Mouse (Mus musculus) neural tube, embryonic 13.5 days (tissue): ENCODE measurements around the gene Aanat. TPM values are rescaled to one million over a fixed set of nuclear protein-coding genes. Genes with fewer than 3 reads are reported as not detected.

Source experiments
- ATAC-seq: fragments of 200-750 bp; cut with Nextera tagmentation; 2 replicates; pipeline ENCODE4 v1.8.0; 2017; ENCODE audit warnings: low read depth, mild to moderate bottlenecking, moderate TSS enrichment, moderate library complexity
- H3K27ac ChIP-seq: fragments of 300-500 bp; sonication (generic); replicated peaks from 2 replicates; pipeline ENCODE4 v1.5.1; 2015; ENCODE audit warnings: moderate library complexity, mild to moderate bottlenecking, inconsistent platforms
- H3K27me3 ChIP-seq: fragments of 300-500 bp; sonication (generic); 2 replicates; pipeline ENCODE4 v1.6.1; 2015; ENCODE audit warnings: mild to moderate bottlenecking, inconsistent platforms
- H3K36me3 ChIP-seq: fragments of 300-500 bp; sonication (generic); 2 replicates; pipeline ENCODE4 v1.6.1; 2015; ENCODE audit warnings: mild to moderate bottlenecking, inconsistent platforms
- H3K4me1 ChIP-seq: fragments of 300-500 bp; sonication (generic); replicated peaks from 2 replicates; pipeline ENCODE4 v1.6.1; 2015; ENCODE audit warnings: inconsistent platforms
- H3K4me2 ChIP-seq: fragments of 300-500 bp; sonication (generic); 2 replicates; pipeline ENCODE4 v1.6.1; 2015; ENCODE audit warnings: inconsistent platforms, mild to moderate bottlenecking, moderate library complexity
- H3K4me3 ChIP-seq: fragments of 300-500 bp; sonication (generic); 2 replicates; pipeline ENCODE4 v1.5.1; 2015; ENCODE audit warnings: mild to moderate bottlenecking, inconsistent platforms
- H3K9ac ChIP-seq: fragments of 300-500 bp; sonication (generic); 2 replicates; pipeline ENCODE4 v1.6.1; 2015; ENCODE audit warnings: moderate library complexity, mild to moderate bottlenecking, inconsistent platforms
- H3K9me3 ChIP-seq: fragments of 300-500 bp; sonication (generic); 2 replicates; pipeline ENCODE4 v1.6.1; 2016; ENCODE audit warnings: inconsistent platforms
- WGBS: fragments of 180-500 bp; shearing (Covaris S2); methylation state at CpG from one replicate; pipeline ENCODE4 v1.1.7; 2015; 5-methylcytosine and 5-hydroxymethylcytosine counted together
- polyA plus RNA-seq: library from polyadenylated mRNA; unstranded; fragments of >200 nt; fragmentation: Nextera tagmentation; extraction: Ambion mirVana; gene quantifications from 2 replicates; pipeline ENCODE4 v1.2.1, GENCODE M21; 2015

Aanat gene
- polyA plus RNA-seq, 1 experiment from 2014 or later, result 0.18 TPM

GRCm38 (mm10) chr11:116580031-116580652, 6.1 kb upstream of the Aanat start:
- WGBS, result 17% methylated on average over 10 of the region's 10 CpGs
- ATAC-seq, result peak; percentile 11; the same call in 1 of the 2 replicates
- H3K4me1 ChIP-seq, result peaks cover 53% of the 10 kb centered on the region

DNA sequence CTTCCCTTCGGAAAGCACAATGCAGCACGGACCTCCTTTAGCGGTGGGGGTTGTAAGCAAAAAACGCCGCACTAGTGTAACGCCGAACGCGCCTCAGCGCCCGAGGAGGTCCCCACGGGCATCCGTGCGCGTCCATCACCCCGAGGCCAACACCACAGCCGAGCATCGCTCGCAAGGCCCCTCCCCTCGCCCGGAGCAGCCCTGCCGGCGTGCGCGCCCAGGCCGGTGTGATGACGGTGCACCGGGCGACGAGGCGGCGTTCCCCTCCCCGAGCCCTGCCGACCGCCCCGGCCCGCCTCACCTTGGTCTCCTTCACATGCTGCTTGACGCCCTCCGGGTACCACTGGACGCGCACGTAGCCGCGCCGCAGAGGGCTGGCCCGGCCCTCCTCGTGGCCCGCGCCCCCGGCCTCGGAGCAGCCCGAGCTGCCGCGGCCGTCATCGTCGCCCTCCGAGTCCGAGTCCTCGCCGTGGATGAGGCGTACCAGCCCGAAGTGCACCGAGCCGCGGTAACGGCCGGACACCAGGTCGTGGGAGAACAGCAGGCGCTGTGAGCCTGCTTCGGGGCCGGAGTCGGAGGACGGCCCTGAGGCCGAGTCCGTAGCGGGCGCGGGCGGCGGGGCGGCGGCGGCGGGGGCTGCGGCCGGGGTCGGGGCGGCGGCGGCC, 5.4 kb upstream of the Aanat start:
- peak overlapping the region; percentile 96 for H3K9ac ChIP-seq
- WGBS, result under 1% methylated on average over 76 of the region's 91 CpGs
- H3K4me3 ChIP-seq, result peak overlapping the region; percentile 78
- H3K36me3 ChIP-seq, result no peaks in the 10 kb centered on the region
- H3K27me3 ChIP-seq, result no peaks in the 10 kb centered on the region
- peak; percentile 86 for ATAC-seq
- H3K9me3 ChIP-seq, result no peaks in the 10 kb centered on the region
- peaks cover 46% of the 10 kb centered on the region for H3K4me1 ChIP-seq
- peak overlapping the region; percentile 96 for H3K27ac ChIP-seq
- H3K4me2 ChIP-seq, result peak overlapping the region; percentile 81

More at GRCm38 (mm10) chr11:116580031-116580652, 6.1 kb upstream of the Aanat start:
- Histone ChIP-seq H3K4me2 (peak overlapping the region; percentile 81), H3K27ac (peak overlapping the region; percentile 96), H3K4me3 (peak overlapping the region; percentile 78), H3K9me3 (no peaks in the 10 kb centered on the region), H3K36me3 (no peaks in the 10 kb centered on the region), H3K27me3 (no peaks in the 10 kb centered on the region), H3K9ac (peak overlapping the region; percentile 96)

GRCm38 (mm10) chr11:116581376-116581814, 4.8 kb upstream of the Aanat start, which contains the start of gene Ube2o:
Gene Ube2o (minus strand): TSS chr11:116581447.
- Histone ChIP-seq H3K4me2 (peak within 1 kb of the TSS; percentile 81), H3K27me3 (no peaks in the 10 kb centered on the region), H3K27ac (peak within 1 kb of the TSS; percentile 96), H3K36me3 (no peaks in the 10 kb centered on the region), H3K4me3 (peak within 1 kb of the TSS; percentile 78), H3K9ac (peak within 1 kb of the TSS; percentile 96), H3K9me3 (no peaks in the 10 kb centered on the region), H3K4me1 (peaks cover 40% of the 10 kb centered on the region)
- peak; percentile 82 for ATAC-seq
- WGBS, result under 1% methylated on average over 49 of the region's 51 CpGs

GRCm38 (mm10) chr11:116585682-116586081, 550 bp upstream of the Aanat start:
- Histone ChIP-seq H3K4me3 (no peak overlapping the region), H3K27ac (no peak overlapping the region), H3K36me3 (no peaks in the 10 kb centered on the region), H3K9ac (no peak overlapping the region), H3K27me3 (no peaks in the 10 kb centered on the region), H3K4me1 (peaks cover 23% of the 10 kb centered on the region), H3K9me3 (no peaks in the 10 kb centered on the region), H3K4me2 (no peak overlapping the region)
- ATAC-seq, result no peak
- WGBS, result 80% methylated on average over 6 of the region's 6 CpGs

DNA sequence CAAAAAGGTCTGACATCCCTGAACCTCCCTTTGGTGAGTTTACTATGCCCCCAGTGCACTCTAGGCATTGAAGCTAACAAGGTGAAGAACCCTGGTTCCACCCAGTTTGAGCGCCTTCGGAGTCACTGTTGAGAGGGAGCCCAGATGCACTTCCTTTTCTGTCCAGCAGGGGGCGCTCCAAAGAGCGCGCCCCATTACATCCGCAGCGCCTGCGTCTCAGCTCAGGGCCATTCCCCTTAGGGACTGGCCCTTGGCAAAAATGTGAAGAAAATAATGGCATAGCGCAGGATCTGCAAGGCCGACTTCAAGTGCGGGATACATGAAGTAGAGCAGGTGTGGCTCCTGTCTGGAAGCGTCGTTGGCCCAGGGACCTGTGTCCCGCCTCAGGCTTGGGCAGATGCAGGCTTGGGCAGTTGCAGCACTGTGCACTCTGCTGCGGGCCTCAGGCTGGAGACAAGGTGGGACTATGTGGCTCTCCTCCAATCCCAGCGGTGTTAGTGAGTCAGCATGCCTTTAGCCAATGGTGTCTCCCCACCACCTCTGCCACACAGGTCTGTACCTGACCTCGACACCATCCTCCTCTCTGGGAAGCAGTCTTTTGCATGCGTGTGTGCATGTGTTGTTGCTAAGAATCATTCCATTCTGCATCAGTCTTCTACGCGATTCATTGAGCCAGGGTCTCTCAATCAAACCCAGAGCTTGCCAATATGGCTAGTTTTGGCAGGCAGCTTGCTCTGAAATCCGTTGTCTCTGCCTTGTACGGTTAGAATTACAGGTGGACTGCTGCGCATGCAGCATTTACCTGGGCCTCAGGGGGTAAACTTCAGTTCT, 784 bp downstream of the Aanat start:
- H3K36me3 ChIP-seq, result no peaks in the 10 kb centered on the region
- WGBS, result 25% methylated on average over 23 of the region's 23 CpGs
- no peaks in the 10 kb centered on the region for H3K27me3 ChIP-seq
- H3K9ac ChIP-seq, result no peak overlapping the region
- H3K9me3 ChIP-seq, result no peaks in the 10 kb centered on the region
- peak overlapping the region; percentile 36 for H3K4me2 ChIP-seq
- peaks cover 23% of the 10 kb centered on the region for H3K4me1 ChIP-seq
- ATAC-seq, result no peak
- no peak overlapping the region for H3K4me3 ChIP-seq
- H3K27ac ChIP-seq, result 0 out of 2 replicates have a peak overlapping the region, but pooled peaks have one; percentile 20

DNA sequence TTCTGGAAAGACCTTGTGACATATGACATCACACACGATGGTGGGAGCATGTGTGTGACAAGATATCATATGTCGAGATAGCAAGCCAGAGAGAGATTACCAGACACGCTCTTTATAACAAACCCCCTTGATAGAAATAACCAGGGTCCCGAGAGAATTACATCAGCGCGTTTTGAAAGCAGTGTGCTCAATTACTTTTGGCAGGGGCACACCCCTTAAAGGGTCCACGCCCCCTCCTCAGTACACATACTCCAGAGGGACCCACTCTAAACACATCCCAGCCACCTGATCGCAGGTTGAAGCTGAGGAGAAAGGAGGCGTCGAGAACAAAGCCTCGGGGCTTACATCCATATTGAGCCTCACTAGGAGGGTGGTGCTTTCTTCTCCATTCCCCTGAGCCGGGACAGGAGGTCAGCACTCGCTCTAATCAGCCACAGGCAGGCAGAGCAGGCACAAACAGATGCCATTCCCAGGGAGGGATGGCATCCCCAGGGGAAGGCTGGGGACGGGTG, 2.8 kb downstream of the Aanat start:
- no peaks in the 10 kb centered on the region for H3K9me3 ChIP-seq
- peaks cover 34% of the 10 kb centered on the region for H3K4me1 ChIP-seq
- WGBS, result 17% methylated on average over 14 of the region's 14 CpGs
- H3K4me3 ChIP-seq, result no peak overlapping the region
- ATAC-seq, result peak; percentile 58
- H3K9ac ChIP-seq, result peak overlapping the region; percentile 51
- H3K4me2 ChIP-seq, result peak overlapping the region; percentile 28
- H3K27me3 ChIP-seq, result no peaks in the 10 kb centered on the region
- H3K36me3 ChIP-seq, result no peaks in the 10 kb centered on the region
- peak overlapping the region; percentile 72 for H3K27ac ChIP-seq

GRCm38 (mm10) chr11:116589574-116589973, 3.3 kb downstream of the Aanat start:
- Histone ChIP-seq H3K36me3 (no peaks in the 10 kb centered on the region), H3K4me2 (peak overlapping the region; percentile 28; the same call in 1 of the 2 replicates)

GRCm38 (mm10) chr11:116591621-116592020, 5.4 kb downstream of the Aanat start:
- no peak overlapping the region for H3K4me2 ChIP-seq
- ATAC-seq, result no peak
- H3K27ac ChIP-seq, result no peak overlapping the region
- no peak overlapping the region for H3K9ac ChIP-seq
- H3K36me3 ChIP-seq, result no peaks in the 10 kb centered on the region
- H3K9me3 ChIP-seq, result no peaks in the 10 kb centered on the region
- peaks cover 34% of the 10 kb centered on the region for H3K4me1 ChIP-seq
- WGBS, result 72% methylated on average over 4 of the region's 4 CpGs
- no peaks in the 10 kb centered on the region for H3K27me3 ChIP-seq
- no peak overlapping the region for H3K4me3 ChIP-seq

More at GRCm38 (mm10) chr11:116589574-116589973, 3.3 kb downstream of the Aanat start:
- 52% methylated on average over 8 of the region's 8 CpGs for WGBS
- Histone ChIP-seq H3K9me3 (no peaks in the 10 kb centered on the region), H3K27ac (peak overlapping the region; percentile 72), H3K27me3 (no peaks in the 10 kb centered on the region), H3K4me3 (no peak overlapping the region), H3K4me1 (peaks cover 34% of the 10 kb centered on the region), H3K9ac (peak overlapping the region; percentile 51)
- ATAC-seq, result no peak

DNA sequence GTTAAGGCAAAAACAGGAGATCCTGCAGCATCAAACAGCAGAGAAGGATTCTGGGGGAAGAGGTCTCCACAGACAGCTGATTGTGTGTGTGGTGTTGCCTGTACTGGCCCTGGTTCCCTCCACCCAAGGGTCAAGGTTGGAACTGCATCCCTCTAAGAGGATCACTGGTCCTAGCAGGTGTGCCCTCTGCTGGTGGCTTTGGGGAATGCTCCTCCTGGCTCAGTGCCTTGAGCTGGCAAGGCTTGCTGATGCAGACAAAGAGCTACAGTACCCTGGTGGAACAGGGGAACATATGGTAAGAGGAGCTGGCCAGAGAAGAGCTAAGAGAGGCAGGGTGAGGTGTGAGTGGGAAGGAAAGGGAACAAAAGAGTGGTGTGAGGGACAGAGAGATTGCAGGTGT, 6.2 kb downstream of the Aanat start:
- Histone ChIP-seq H3K4me1 (peaks cover 31% of the 10 kb centered on the region), H3K4me2 (no peak overlapping the region), H3K9ac (no peak overlapping the region), H3K9me3 (no peaks in the 10 kb centered on the region), H3K36me3 (no peaks in the 10 kb centered on the region), H3K27ac (peak overlapping the region; percentile 82), H3K27me3 (no peaks in the 10 kb centered on the region), H3K4me3 (no peak overlapping the region)
- ATAC-seq, result peak; percentile 76

- ATAC-seq, result no peak
- WGBS, result 63% methylated on average over 4 of the region's 4 CpGs
- no peak overlapping the region for H3K9ac ChIP-seq
- peak overlapping the region; percentile 82 for H3K27ac ChIP-seq
- H3K9me3 ChIP-seq, result no peaks in the 10 kb centered on the region
- no peak overlapping the region for H3K4me3 ChIP-seq
- H3K4me2 ChIP-seq, result no peak overlapping the region
- H3K4me1 ChIP-seq, result peaks cover 35% of the 10 kb centered on the region
- no peaks in the 10 kb centered on the region for H3K36me3 ChIP-seq
- no peaks in the 10 kb centered on the region for H3K27me3 ChIP-seq
These were observed 7.1 kb downstream of the Aanat start for GRCm38 (mm10) chr11:116593345-116593744.

DNA sequence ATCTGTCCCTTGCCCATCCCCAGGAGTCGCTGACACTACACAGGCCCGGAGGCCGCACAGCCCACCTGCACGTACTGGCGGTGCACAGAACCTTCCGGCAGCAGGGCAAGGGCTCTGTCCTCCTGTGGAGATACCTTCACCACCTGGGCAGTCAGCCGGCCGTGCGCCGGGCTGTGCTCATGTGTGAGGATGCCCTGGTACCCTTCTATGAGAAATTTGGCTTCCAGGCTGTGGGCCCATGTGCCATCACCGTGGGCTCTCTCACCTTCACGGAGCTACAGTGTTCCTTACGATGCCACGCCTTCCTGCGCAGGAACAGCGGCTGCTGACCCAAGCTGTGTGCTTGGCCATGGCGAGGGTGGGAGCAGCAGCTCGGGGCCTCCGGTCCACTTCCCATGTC, 10.5 kb downstream of the Aanat start:
- ATAC-seq, result no peak
- Histone ChIP-seq H3K9me3 (no peaks in the 10 kb centered on the region), H3K4me2 (no peak overlapping the region), H3K4me3 (no peak overlapping the region), H3K27me3 (no peaks in the 10 kb centered on the region), H3K27ac (no peak overlapping the region), H3K4me1 (peaks cover 29% of the 10 kb centered on the region), H3K9ac (no peak overlapping the region), H3K36me3 (no peaks in the 10 kb centered on the region)
- WGBS, result 87% methylated on average over 19 of the region's 19 CpGs

DNA sequence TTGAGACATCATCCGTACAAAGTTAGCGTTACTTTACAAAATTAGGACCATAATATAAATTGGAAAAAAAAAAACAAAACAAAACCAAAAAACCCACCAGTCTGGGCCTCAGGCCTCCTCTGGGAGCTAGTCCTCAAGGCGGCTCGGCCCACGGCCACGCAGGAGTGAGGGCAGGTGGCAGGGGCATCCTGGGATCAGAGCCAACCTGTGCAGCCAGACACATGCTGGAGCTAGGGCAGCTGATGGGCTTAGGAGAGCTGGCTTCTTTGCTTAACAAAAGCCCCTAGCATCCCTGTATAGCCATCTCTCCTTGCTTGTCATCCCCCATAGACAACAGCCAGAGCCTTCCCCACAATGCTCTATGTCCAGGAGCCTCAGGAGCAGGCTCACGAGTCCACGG, 12.0 kb downstream of the Aanat start:
- H3K27me3 ChIP-seq, result no peaks in the 10 kb centered on the region
- peaks cover 22% of the 10 kb centered on the region for H3K4me1 ChIP-seq
- no peaks in the 10 kb centered on the region for H3K36me3 ChIP-seq
- ATAC-seq, result no peak
- peak overlapping the region; percentile 49; the same call in 1 of the 2 replicates for H3K27ac ChIP-seq
- no peaks in the 10 kb centered on the region for H3K9me3 ChIP-seq
- 72% methylated on average over 8 of the region's 8 CpGs for WGBS
- no peak overlapping the region for H3K4me3 ChIP-seq
- H3K4me2 ChIP-seq, result no peak overlapping the region
- H3K9ac ChIP-seq, result no peak overlapping the region
